Mouse (Mus musculus): ENCODE results near the gene Gm13199.
A peak's percentile ranks its signal among the peaks of the same experiment; 100 is the strongest.

DNA sequence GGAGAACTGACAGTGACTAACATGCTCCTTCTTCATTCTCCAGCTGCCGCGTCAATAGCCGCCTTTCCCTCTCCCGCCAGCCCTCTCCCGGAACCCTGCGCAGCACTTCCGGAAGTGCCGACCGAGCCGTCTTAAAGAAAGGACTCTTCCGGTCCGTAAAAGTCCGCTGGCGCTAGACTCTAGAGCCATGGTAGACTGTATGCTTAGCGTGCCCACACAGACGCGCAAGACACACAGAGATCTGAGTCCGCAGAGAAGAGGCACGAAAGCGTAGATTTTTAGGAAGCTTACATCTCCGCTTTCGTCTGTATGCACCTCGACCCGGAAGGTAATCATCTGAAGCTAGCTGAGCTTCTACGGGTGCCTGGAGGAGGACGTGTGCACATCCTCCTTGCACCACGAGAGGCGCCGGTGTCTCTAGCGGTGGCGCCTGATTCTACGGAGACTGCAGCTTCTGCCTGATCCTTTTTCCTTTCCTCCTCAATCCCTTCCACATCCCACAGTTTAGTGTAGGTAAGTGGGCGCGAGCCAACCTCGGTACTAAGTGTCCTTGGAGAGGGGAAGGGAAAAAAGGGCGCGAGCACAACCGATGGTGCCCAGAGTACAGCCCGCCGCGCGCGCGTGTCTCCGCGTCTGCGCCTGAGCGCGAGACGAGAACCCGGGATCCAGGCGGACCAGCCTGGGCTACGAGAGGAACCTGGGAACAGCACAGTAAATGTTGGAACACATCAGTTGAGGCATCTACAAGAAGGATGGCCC, 17.7 kb downstream of the Gm13199 start, which contains the start of the genes Nudt5 and Cdc123:
- TF ChIP-seq CTCF (IDR thresholded peaks at IDR 0.05; ENCODE audit: insufficient read depth, low read depth, low read length) = peak; percentile 64
- no peak; the same call in 1 of the 2 replicates for TF ChIP-seq POLR2A (IDR thresholded peaks at IDR 0.05; ENCODE audit: insufficient read depth, low read depth, low read length)
